Mouse (Mus musculus): ENCODE measurements around the gene 4930558C23Rik.
"Not testable (repeated sequence)": the region's sequence is repeated elsewhere in the genome, so short reads cannot be mapped to it uniquely, and the experiment has no call there.

The 4930558C23Rik gene

DNA sequence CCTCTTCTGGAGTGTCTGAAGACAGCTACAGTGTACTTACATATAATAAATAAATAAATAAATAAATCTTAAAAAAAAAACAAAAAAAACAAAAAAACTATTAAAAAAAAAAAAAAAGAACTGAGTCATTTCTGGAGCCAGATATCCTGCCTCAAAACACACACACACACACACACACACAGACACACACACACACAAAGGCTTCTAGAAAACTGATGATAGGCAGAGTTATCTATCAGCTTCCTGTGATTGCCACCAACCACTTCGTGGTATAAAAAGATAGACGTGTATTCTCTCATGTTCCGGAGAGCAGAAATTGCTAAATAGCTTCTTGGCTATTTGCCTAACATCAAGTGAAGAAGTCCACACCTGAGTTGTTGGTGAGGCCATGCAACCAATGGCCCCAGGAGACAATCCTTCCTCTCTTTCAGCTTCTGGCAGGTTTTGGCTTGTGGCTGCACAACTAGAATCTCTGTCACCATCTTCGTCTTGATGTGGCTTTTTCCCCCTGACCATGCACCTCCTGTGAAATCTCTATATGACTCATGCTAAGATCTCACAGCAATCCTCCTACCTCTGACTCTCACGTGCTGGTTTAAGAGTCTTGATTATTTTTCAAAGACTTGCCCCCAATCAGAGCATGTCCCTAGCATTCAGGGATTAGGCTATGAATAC lies 17.1 kb downstream of the 4930558C23Rik start:
- in situ Hi-C loops (cut with MboI, MseI): no loop called here

DNA sequence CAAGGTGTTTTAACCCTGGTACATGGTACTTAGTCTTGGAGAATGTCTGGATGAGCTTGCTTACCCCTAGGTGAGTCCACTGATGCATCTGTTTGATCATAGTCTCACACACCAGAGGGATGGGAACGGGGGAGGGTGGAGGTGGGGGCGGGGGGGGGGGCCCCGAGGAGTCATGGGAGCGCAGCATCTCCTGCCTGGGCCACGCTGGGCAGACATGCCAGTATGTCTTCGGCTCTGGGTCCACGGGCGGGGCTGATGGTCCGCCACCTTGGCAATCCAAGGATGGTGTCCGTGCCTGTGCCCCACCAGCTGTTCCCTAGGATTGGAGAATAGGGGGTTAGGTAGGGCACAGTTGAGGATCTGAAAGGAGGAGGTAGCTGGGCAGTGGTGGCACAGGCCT lies 29.4 kb downstream of the 4930558C23Rik start:
- in situ Hi-C loops (cut with MboI, MseI): no loop called here

DNA sequence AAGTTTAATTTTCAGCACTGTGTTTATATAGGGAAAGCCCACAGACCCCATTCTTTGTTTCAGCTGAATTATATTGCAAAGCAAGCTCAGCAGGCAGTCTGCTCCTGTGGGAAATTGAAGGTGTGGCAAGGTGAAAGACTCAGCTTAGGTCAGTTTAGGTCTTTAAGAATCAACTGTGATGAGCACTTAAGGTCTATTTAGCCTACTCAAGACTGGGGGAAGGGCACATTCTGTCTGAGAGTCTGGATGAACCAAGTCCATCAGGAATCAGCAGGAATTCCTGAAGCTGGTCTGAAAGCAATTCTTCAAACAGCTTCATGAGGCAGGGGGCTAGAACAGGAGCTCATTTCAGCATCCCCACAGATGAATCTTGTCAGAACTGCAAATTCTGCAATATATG lies 32.5 kb downstream of the 4930558C23Rik start:
- in situ Hi-C loops (cut with MboI, MseI): no loop called here

DNA sequence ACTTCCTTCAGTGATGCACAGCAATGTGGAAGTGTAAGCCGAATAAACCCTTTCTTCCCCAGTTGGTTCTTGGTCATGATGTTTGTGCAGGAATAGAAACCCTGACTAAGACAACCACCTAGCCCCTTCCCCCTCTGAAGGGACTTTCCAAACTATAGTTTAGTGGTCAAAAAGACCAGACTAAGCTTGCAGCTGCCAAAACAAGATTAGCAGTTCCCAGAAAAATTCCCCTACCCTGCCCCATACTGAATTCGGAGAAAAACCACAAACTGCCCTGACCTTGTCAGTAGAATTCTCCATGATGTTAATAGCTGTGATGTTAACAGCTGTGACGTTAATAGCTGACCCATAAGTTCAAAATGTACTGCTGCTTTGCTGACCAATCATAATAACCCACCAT lies 42.4 kb downstream of the 4930558C23Rik start:
- in situ Hi-C loops (cut with MboI, MseI): not testable (repeated sequence)

DNA sequence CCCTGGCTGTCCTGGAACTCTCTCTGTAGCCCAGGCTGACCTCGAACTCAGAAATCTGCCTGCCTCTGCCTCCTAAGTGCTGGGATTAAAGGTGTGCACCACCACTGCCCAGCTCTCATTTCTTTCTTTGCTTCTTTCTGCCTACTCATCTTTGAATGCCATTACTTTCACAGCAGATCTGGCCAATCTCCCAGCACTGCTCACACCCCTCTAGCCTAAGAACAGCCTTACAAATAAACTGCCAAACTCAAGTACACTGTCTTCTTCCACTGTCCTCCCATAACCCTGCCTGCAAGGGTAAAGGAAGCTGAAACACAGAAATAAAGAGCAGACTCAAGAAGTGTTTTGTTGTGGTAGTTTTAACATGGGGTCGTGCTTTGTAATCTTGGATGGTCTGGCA lies 44.9 kb downstream of the 4930558C23Rik start:
- in situ Hi-C loops (cut with MboI, MseI): loop anchor here (5.0 kb wide), 1 partner anchor 70 kb away; no protein-coding TSS in a partner anchor

DNA sequence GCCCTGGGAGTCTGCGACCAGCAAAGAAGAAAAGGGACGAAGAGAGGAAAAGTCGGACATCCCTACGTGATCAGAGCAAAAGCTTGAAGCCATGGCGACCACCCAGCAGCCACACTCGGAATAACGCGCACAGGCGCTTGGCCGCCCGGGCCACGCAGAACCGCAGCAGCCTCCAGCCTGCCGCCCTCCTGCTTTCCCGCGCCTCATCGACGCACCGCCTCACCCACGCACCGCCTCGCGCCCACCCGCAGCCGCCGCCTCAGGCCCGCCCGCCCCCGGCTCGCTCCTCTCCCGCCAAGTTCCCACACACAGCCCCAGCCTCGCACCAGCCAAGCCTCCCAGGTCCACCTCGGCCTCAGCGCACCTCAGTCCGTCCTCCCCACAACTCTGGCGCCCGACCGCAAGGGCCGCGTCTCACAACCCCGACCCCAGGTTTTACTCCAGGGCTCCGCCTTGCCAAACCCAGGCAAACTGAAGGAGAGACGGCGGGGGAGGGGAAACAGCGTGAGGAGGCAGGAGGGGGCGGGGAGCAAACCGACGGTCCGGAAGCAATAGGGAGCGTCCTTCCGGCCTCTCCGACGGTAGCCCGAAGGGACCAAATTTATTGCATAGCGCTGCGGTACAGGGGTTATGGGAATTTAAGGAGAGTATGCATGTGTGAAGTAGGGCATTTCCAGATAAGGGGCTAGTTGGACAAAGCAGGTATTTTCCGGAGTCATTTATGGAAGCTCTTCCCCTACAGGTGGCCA lies 45.8 kb downstream of the 4930558C23Rik start, which contains the start of gene Setdb1:
Gene Setdb1 (minus strand): TSS at position 502 of the 749 bp plus-strand sequence.
- in situ Hi-C loops (cut with MboI, MseI): loop anchor here (5.0 kb wide), 1 partner anchor 70 kb away; no protein-coding TSS in a partner anchor

DNA sequence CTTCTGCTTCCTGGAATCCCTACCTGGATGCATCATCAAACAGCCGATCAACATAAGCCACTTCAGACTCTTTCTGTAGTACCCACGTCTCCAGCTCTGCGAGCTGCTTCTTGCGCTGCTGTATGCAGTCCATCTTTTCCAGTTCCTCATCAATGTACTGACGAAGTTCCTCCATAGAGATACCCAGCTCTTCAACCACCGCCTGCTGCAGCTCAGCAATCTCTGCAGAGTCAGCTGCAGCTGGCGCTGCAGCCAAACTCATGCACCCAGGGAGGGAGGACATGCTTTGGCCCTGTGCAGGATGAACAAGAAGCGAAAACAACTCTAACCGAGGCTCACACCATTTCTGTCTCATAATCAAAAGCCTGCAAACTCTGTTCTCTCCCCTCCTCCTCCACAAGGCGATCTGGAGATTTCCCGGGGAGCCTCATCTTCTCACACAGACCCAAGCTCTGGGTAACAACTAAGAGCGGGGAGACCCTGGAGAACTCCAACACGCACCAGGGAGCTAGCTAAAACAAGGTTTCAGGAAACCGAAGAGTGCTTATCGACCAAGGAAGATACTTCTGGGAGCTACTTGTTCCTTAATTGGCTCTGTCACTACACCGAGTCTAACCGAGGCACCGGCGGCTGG lies 46.6 kb downstream of the 4930558C23Rik start:
- in situ Hi-C loops (cut with MboI, MseI): loop anchor here (5.0 kb wide), 1 partner anchor 71 kb away; no protein-coding TSS in a partner anchor

DNA sequence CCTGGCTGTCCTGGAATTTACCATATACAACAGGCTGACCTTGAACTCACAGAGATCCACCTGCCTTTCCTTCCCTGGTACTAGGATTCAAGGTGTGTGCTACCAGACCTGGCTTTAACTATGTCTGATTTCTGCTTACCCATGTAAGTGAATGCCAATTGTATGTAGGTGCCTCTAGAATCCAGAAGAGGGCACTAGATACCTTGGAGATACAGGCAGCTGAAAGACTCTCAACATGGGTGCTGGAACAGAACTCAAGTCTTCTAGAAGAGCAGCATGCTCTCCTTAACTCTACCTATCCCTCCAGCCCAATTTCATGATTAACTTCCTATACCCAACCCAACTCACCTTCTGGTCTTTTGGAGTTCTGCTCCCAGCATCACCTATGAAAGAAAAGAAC lies 53.1 kb downstream of the 4930558C23Rik start:
- in situ Hi-C loops (cut with MboI, MseI): loop anchor here (5.0 kb wide), 1 partner anchor 103 kb away; no protein-coding TSS in a partner anchor

DNA sequence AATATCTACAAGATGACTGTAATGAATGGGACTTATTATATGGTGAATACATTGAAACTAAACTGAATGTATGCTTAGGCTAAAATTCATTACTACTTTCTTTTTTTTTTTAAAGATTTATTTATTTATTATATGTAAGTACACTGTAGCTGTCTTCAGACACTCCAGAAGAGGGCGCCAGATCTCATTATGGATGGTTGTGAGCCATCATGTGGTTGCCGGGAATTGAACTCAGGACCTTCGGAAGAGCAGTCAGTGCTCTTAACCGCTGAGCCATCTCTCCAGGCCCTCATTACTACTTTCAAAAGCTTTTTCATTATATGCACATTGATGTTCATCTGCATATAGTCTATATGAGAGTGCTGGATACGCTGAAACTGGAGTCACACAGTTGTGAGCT lies 54.3 kb downstream of the 4930558C23Rik start:
- in situ Hi-C loops (cut with MboI, MseI): loop anchor here (5.0 kb wide), 1 partner anchor 104 kb away; no protein-coding TSS in a partner anchor

DNA sequence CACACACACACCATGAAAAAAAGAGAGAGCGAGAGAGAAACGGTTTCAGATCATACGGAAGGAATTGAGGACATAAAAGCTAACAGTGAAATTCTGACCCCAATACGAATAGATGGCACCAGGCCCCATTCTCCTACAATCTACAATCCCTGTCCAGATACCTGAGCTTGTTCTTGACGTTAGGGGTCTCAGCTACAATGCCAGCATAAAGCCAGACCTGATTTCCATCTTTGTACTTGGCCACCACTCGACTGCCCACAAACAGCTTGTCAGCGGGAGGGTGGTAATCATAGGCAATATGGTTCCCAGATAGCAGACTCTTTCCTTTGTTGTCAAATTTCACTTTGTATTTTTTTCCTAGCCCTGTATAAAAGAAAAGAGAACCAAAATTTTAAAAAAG lies 56.2 kb downstream of the 4930558C23Rik start:
- in situ Hi-C loops (cut with MboI, MseI): loop anchor here (5.0 kb wide), 1 partner anchor 106 kb away; no protein-coding TSS in a partner anchor

DNA sequence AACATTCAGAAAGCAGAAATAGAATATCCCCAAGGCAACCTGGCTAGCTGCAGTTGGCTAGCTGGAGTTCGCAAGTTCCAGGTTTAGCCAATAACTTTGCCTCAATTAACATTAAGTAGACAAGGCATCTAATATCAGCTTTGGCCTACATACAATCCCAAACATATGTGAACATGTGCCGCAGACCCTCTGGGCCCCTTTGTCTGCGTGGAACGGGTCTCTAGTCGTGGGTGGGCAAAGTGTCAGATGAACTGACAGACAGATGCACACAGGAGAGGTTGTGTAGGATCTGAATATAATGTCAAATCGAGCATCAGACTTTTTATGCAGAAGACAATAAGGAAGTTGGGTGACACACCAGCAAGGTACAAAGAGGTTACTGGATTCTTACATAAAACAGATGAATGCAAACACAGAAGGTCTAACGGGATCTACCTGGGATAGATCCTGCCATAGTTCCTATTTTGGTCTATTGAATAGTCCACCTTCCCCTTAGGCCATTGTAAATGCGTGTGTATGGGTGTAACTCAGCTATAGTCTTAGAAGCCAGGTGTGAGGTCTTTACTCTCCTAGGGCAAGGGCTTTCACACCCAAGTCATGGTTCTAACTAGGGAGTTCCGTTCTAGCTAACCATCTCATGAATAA lies 59.2 kb downstream of the 4930558C23Rik start:
- in situ Hi-C loops (cut with MboI, MseI): not testable (repeated sequence)

DNA sequence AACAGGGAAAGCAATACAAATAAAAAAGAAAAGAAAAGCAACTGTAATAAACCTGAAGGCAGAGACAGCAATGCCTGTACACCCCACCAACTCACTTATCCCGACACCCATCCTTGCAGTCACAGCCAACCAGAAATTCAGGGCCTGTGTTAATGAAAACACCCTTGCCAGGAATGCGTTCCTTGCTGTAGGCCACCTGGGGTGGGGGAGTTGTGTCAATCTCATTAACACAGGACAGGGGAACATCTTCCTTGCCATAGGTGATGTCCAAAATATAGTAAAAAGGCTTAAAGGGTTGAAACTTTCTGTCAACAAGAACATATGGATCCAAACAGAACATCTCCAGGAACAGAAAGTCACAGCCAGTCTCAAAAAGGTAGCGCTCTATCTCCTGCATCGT lies 64.4 kb downstream of the 4930558C23Rik start:
- in situ Hi-C loops (cut with MboI, MseI): loop anchor here (5.0 kb wide), 1 partner anchor 279 kb away; no protein-coding TSS in a partner anchor

DNA sequence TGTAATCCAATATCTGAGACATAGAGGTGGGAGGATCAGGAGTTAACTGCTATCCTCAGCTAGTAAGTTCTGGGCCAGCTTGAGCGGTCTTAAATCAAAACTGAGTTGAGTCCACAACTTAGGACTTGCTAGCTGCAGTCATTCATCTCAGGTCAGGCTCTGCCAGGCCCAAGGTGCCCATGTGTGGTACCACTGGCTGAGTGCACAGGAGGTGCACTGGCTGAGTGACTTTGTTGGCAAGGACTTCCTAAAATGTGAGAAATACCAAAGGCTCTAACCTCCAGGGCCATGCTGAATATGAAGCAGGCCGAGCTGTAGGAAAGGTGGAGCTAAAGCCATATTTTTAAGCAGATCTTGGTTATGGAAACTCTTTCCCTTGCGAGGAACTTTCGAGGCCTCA lies 65.3 kb downstream of the 4930558C23Rik start:
- in situ Hi-C loops (cut with MboI, MseI): loop anchor here (5.0 kb wide), 1 partner anchor 280 kb away; no protein-coding TSS in a partner anchor
